Mouse (Mus musculus) limb, embryonic 10.5 days (tissue): ENCODE results near the gene Mgat4b. TPM values are rescaled to one million over a fixed set of nuclear protein-coding genes. Genes with fewer than 3 reads are reported as not detected.

ENCODE experiments used
- DNase-seq: peaks from one replicate; pipeline ENCODE4 v3.0.0-alpha.2; 2017; ENCODE audit warnings: low spot score
- H3K27ac ChIP-seq: fragments of 300-500 bp; sonication (generic); 2 replicates; pipeline ENCODE4 v1.5.1; 2016; ENCODE audit warnings: mild to moderate bottlenecking
- H3K27me3 ChIP-seq: fragments of 300-500 bp; sonication (generic); 2 replicates; pipeline ENCODE4 v1.6.1; 2016; ENCODE audit warnings: low read depth, mild to moderate bottlenecking; ENCODE audit not compliant: poor library complexity, severe bottlenecking
- H3K36me3 ChIP-seq: fragments of 300-500 bp; sonication (generic); 2 replicates; pipeline ENCODE4 v1.6.1; 2016; ENCODE audit warnings: mild to moderate bottlenecking, moderate library complexity
- H3K4me1 ChIP-seq: fragments of 300-500 bp; sonication (generic); 2 replicates; pipeline ENCODE4 v1.6.1; 2016
- H3K4me3 ChIP-seq: fragments of 300-500 bp; sonication (generic); 2 replicates; pipeline ENCODE4 v1.5.1; 2016; ENCODE audit warnings: mild to moderate bottlenecking, moderate library complexity
- H3K9me3 ChIP-seq: fragments of 300-500 bp; sonication (generic); replicated peaks from 2 replicates; pipeline ENCODE4 v1.6.1; 2016; ENCODE audit warnings: mild to moderate bottlenecking
- WGBS: fragments of 180-500 bp; shearing (Covaris S2); methylation state at CpG from one replicate; pipeline ENCODE4 v1.1.7; 2016; 5-methylcytosine and 5-hydroxymethylcytosine counted together
- polyA plus RNA-seq: library from polyadenylated mRNA; unstranded; fragments of >200 nt; fragmentation: Nextera tagmentation; extraction: Ambion mirVana; gene quantifications from 2 replicates; pipeline ENCODE4 v1.2.1, GENCODE M21; 2016

Mgat4b gene
- polyA plus RNA-seq, 1 experiment from 2014 or later, result 28.6 TPM

- Histone ChIP-seq H3K27ac (no peak overlapping the region), H3K4me3 (no peak overlapping the region), H3K4me1 (peaks cover 42% of the 10 kb centered on the region), H3K27me3 (peaks cover 43% of the 10 kb centered on the region), H3K36me3 (peaks cover 45% of the 10 kb centered on the region), H3K9me3 (no peaks in the 10 kb centered on the region)
- DNase-seq, result no peak
- 84% methylated on average over 11 of the region's 11 CpGs for WGBS
These were observed 23.3 kb downstream of the Mgat4b start for GRCm38 (mm10) chr11:50233993-50234392.

GRCm38 (mm10) chr11:50234606-50235005, 23.9 kb downstream of the Mgat4b start:
- Histone ChIP-seq H3K36me3 (peaks cover 45% of the 10 kb centered on the region), H3K4me3 (no peak overlapping the region), H3K27me3 (peaks cover 49% of the 10 kb centered on the region), H3K27ac (no peak overlapping the region), H3K4me1 (peaks cover 36% of the 10 kb centered on the region), H3K9me3 (no peaks in the 10 kb centered on the region)
- DNase-seq, result peak; percentile 27
- WGBS, result 94% methylated on average over 25 of the region's 25 CpGs

GRCm38 (mm10) chr11:50236540-50236936, 25.8 kb downstream of the Mgat4b start:
- Histone ChIP-seq H3K27me3 (peaks cover 39% of the 10 kb centered on the region), H3K27ac (peak overlapping the region; percentile 65), H3K4me1 (peaks cover 20% of the 10 kb centered on the region), H3K4me3 (peak overlapping the region; percentile 70), H3K9me3 (no peaks in the 10 kb centered on the region), H3K36me3 (peaks cover 38% of the 10 kb centered on the region)
- DNase-seq, result peak; percentile 89
- whole genome bisulfite sequencing, result 0% methylated on average over 27 of the region's 27 CpGs

- no peaks in the 10 kb centered on the region for H3K9me3 ChIP-seq
- 2% methylated on average over 65 of the region's 66 CpGs for WGBS
- peaks cover 31% of the 10 kb centered on the region for H3K36me3 ChIP-seq
- H3K4me1 ChIP-seq, result peaks cover 20% of the 10 kb centered on the region
- DNase-seq, result no peak
- H3K27ac ChIP-seq, result peak overlapping the region; percentile 65
- peaks cover 39% of the 10 kb centered on the region for H3K27me3 ChIP-seq
- peak overlapping the region; percentile 70 for H3K4me3 ChIP-seq
These were observed 26.5 kb downstream of the Mgat4b start for GRCm38 (mm10) chr11:50236937-50237835.

GRCm38 (mm10) chr11:50238324-50238723, 27.6 kb downstream of the Mgat4b start, which contains the start of gene Ltc4s:
Gene Ltc4s (minus strand): TSS chr11:50238616.
- H3K27me3 ChIP-seq, result peaks cover 39% of the 10 kb centered on the region
- 0 out of 2 replicates have a peak within 1 kb of the TSS, but pooled peaks have one; percentile 65 for H3K27ac ChIP-seq
- no peaks in the 10 kb centered on the region for H3K9me3 ChIP-seq
- H3K36me3 ChIP-seq, result peaks cover 20% of the 10 kb centered on the region
- H3K4me3 ChIP-seq, result peak within 1 kb of the TSS; percentile 70
- 48% methylated on average over 10 of the region's 10 CpGs for WGBS
- peaks cover 20% of the 10 kb centered on the region for H3K4me1 ChIP-seq
- DNase-seq, result no peak

- peaks cover 39% of the 10 kb centered on the region for H3K27me3 ChIP-seq
- no peak overlapping the region for H3K27ac ChIP-seq
- H3K4me3 ChIP-seq, result no peak overlapping the region
- H3K9me3 ChIP-seq, result no peaks in the 10 kb centered on the region
- DNase-seq, result no peak
- peaks cover 12% of the 10 kb centered on the region for H3K36me3 ChIP-seq
- peaks cover 20% of the 10 kb centered on the region for H3K4me1 ChIP-seq
- 93% methylated on average over 9 of the region's 9 CpGs for WGBS
These were observed 28.4 kb downstream of the Mgat4b start for GRCm38 (mm10) chr11:50238821-50239791.

GRCm38 (mm10) chr11:50240235-50240911, 29.7 kb downstream of the Mgat4b start:
- no peak overlapping the region for H3K4me3 ChIP-seq
- H3K27ac ChIP-seq, result no peak overlapping the region
- no peaks in the 10 kb centered on the region for H3K9me3 ChIP-seq
- DNase-seq, result no peak
- 91% methylated on average over 7 of the region's 7 CpGs for WGBS
- peaks cover 39% of the 10 kb centered on the region for H3K27me3 ChIP-seq
- H3K36me3 ChIP-seq, result no peaks in the 10 kb centered on the region
- H3K4me1 ChIP-seq, result peaks cover 20% of the 10 kb centered on the region

GRCm38 (mm10) chr11:50243926-50244325, 33.2 kb downstream of the Mgat4b start:
- DNase-seq, result no peak
- WGBS, result 81% methylated on average over 6 of the region's 6 CpGs
- no peak overlapping the region for H3K4me3 ChIP-seq
- H3K36me3 ChIP-seq, result no peaks in the 10 kb centered on the region
- peaks cover 8% of the 10 kb centered on the region for H3K27me3 ChIP-seq
- H3K27ac ChIP-seq, result no peak overlapping the region
- no peaks in the 10 kb centered on the region for H3K9me3 ChIP-seq
- no peaks in the 10 kb centered on the region for H3K4me1 ChIP-seq

GRCm38 (mm10) chr11:50245269-50245668, 34.6 kb downstream of the Mgat4b start:
- H3K36me3 ChIP-seq, result no peaks in the 10 kb centered on the region
- no peaks in the 10 kb centered on the region for H3K9me3 ChIP-seq
- no peaks in the 10 kb centered on the region for H3K4me1 ChIP-seq
- H3K27ac ChIP-seq, result no peak overlapping the region
- DNase-seq, result no peak
- WGBS, result 80% methylated on average over 5 of the region's 5 CpGs
- H3K4me3 ChIP-seq, result no peak overlapping the region
- H3K27me3 ChIP-seq, result no peaks in the 10 kb centered on the region

- H3K4me1 ChIP-seq, result peaks cover 16% of the 10 kb centered on the region
- no peaks in the 10 kb centered on the region for H3K27me3 ChIP-seq
- no peak overlapping the region for H3K4me3 ChIP-seq
- no peak overlapping the region for H3K27ac ChIP-seq
- no peaks in the 10 kb centered on the region for H3K36me3 ChIP-seq
- DNase-seq, result no peak
- H3K9me3 ChIP-seq, result no peaks in the 10 kb centered on the region
- WGBS, result 85% methylated on average over 7 of the region's 7 CpGs
These were observed 37.9 kb downstream of the Mgat4b start for GRCm38 (mm10) chr11:50248473-50249171.

GRCm38 (mm10) chr11:50252166-50252565, 41.5 kb downstream of the Mgat4b start:
- Histone ChIP-seq H3K27ac (peak overlapping the region; percentile 72), H3K36me3 (peaks cover 22% of the 10 kb centered on the region), H3K9me3 (no peaks in the 10 kb centered on the region), H3K27me3 (no peaks in the 10 kb centered on the region), H3K4me3 (no peak overlapping the region), H3K4me1 (peaks cover 16% of the 10 kb centered on the region)
- no peak for DNase-seq
- 37% methylated on average over 3 of the region's 3 CpGs for WGBS
